Mouse (Mus musculus): Measurements from ENCODE around the gene Pabpn1l.

Gene Pabpn1l

GRCm38 (mm10) chr8:122622727-122623126 lies at the start of gene Pabpn1l:
Pabpn1l (minus strand) TSS chr8:122622739.
- no peak for DNase-seq (ENCODE audit: low spot score)

GRCm38 (mm10) chr8:122671894-122672293 lies 49.4 kb upstream of the Pabpn1l start:
- no peak for DNase-seq (ENCODE audit: low spot score)

GRCm38 (mm10) chr8:122670718-122671117 lies 48.2 kb upstream of the Pabpn1l start:
- no peak for DNase-seq (ENCODE audit: low spot score)

GRCm38 (mm10) chr8:122670001-122670400 lies 47.5 kb upstream of the Pabpn1l start:
- no peak for DNase-seq (ENCODE audit: low spot score)

- DNase-seq (ENCODE audit: low spot score) = no peak
Observed at GRCm38 (mm10) chr8:122669370-122669769, 46.8 kb upstream of the Pabpn1l start.

- DNase-seq (ENCODE audit: low spot score) = no peak
Observed at GRCm38 (mm10) chr8:122667854-122668253, 45.3 kb upstream of the Pabpn1l start.

- no peak for DNase-seq (ENCODE audit: low spot score)
Observed at GRCm38 (mm10) chr8:122666827-122667226, 44.3 kb upstream of the Pabpn1l start.

- DNase-seq (ENCODE audit: low spot score) = no peak
Observed at GRCm38 (mm10) chr8:122666338-122666764, 43.8 kb upstream of the Pabpn1l start.

- DNase-seq (ENCODE audit: low spot score) = no peak
Observed at GRCm38 (mm10) chr8:122665667-122666316, 43.3 kb upstream of the Pabpn1l start.

- DNase-seq (ENCODE audit: low spot score) = no peak
Observed at GRCm38 (mm10) chr8:122665221-122665620, 42.7 kb upstream of the Pabpn1l start.

GRCm38 (mm10) chr8:122663670-122664069 lies 41.1 kb upstream of the Pabpn1l start:
- DNase-seq (ENCODE audit: low spot score) = no peak

- no peak for DNase-seq (ENCODE audit: low spot score)
Observed at GRCm38 (mm10) chr8:122663106-122663505, 40.6 kb upstream of the Pabpn1l start.

GRCm38 (mm10) chr8:122661894-122662293 lies 39.4 kb upstream of the Pabpn1l start:
- no peak for DNase-seq (ENCODE audit: low spot score)

GRCm38 (mm10) chr8:122661138-122661537 lies 38.6 kb upstream of the Pabpn1l start:
- DNase-seq (ENCODE audit: low spot score) = no peak

- no peak for DNase-seq (ENCODE audit: low spot score)
Observed at GRCm38 (mm10) chr8:122660022-122660421, 37.5 kb upstream of the Pabpn1l start.

GRCm38 (mm10) chr8:122658807-122659160 lies 36.2 kb upstream of the Pabpn1l start:
- no peak for DNase-seq (ENCODE audit: low spot score)

GRCm38 (mm10) chr8:122658149-122658806 lies 35.7 kb upstream of the Pabpn1l start:
- DNase-seq (ENCODE audit: low spot score) = no peak

- no peak for DNase-seq (ENCODE audit: low spot score)
Observed at GRCm38 (mm10) chr8:122656056-122656999, 33.8 kb upstream of the Pabpn1l start.

GRCm38 (mm10) chr8:122654768-122655167 lies 32.2 kb upstream of the Pabpn1l start:
- DNase-seq (ENCODE audit: low spot score) = no peak

- no peak for DNase-seq (ENCODE audit: low spot score)
Observed at GRCm38 (mm10) chr8:122652643-122653042, 30.1 kb upstream of the Pabpn1l start.

GRCm38 (mm10) chr8:122651326-122651921 lies 28.9 kb upstream of the Pabpn1l start:
- no peak for DNase-seq (ENCODE audit: low spot score)
